In the genomic region with DNA sequence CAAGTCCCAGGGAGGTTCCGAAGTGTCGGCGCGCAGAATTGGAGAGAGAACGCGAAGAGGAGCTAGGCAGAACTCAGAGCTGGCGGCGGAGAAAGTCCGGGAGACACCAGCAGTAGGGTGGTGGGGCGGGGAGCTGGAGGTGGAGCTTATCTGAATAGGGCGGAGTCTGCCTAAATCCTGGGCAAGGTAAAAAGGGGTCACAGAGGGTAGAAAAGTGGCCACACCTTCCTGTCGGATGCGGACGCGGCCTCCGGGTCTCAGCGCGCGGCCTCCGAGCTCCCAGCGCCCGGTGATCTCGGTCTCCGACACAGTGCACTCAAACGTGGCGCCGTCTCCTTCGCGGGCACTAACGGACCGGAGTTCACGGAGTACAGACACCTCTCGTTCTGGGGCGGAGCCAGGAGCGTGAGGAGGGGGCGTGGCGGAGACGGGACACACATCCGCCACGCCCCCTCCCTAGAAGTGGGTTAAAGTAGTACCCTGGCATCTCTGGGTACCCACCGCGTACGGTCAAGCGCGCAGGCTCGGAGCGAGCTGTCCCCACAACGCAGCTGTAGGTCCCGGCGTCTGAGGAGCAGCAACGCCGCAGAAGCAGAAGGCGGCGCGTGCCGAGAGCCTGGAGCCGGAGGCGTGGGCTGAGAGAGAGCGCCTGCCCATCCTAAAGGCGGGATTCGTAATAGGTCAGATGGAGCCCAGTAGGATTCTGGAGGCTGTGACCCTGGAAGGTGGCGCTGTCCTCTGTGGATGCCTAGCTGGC, we compare ENCODE assay signal across 8 mouse cellular contexts. TPM values are rescaled to one million over a fixed set of nuclear protein-coding genes. Genes with fewer than 3 reads are reported as not detected.
DNase-seq lines count a peak whose midpoint lies in the region; ATAC-seq and TF ChIP-seq lines count a peak whose summit lies in the region.

No protein-coding gene starts in this region.

- peak overlapping the region; percentile 45 for H3K9ac ChIP-seq in kidney, embryonic 14.5 days (ENCODE audit: low read depth, low read length)
- H3K9ac ChIP-seq in liver, embryonic 15.5 days, result no peak overlapping the region; the same call in 1 of the 2 replicates
- H3K9ac ChIP-seq in neural tube, embryonic 11.5 days (ENCODE audit: low read length), result peak overlapping the region; percentile 18

- peak overlapping the region; percentile 61 for H3K4me3 ChIP-seq in heart, embryonic 10.5 days
- peak overlapping the region; percentile 52 for H3K4me3 ChIP-seq in kidney, embryonic 14.5 days (ENCODE audit: low read length)
- H3K4me3 ChIP-seq in liver, embryonic 15.5 days (replicated peaks), result peak overlapping the region; percentile 50
- peak overlapping the region; percentile 37 for H3K4me3 ChIP-seq in neural tube, embryonic 11.5 days (ENCODE audit: low read depth, low read length)
- peak overlapping the region; percentile 44 for H3K4me3 ChIP-seq in thymus, adult 2 months (ENCODE audit: control insufficient read depth, insufficient read depth, low read length)

- H3K4me2 ChIP-seq in kidney, embryonic 14.5 days (replicated peaks; ENCODE audit: low read depth, low read length), result peak overlapping the region; percentile 82
- peak overlapping the region; percentile 65 for H3K4me2 ChIP-seq in liver, embryonic 15.5 days
- H3K4me2 ChIP-seq in neural tube, embryonic 11.5 days (ENCODE audit: low read depth), result peak overlapping the region; percentile 58

- peaks cover 56% of the 10 kb centered on the region for H3K36me3 ChIP-seq in heart, embryonic 10.5 days
- H3K36me3 ChIP-seq in kidney, embryonic 14.5 days (ENCODE audit: control insufficient read depth, insufficient read depth, low read length), result peaks cover 23% of the 10 kb centered on the region
- 0 out of 2 replicates have a peak, but pooled peaks cover 3% of the 10 kb centered on the region for H3K36me3 ChIP-seq in liver, embryonic 15.5 days (replicated peaks)
- no peaks in the 10 kb centered on the region; the same call in 1 of the 2 replicates for H3K36me3 ChIP-seq in neural tube, embryonic 11.5 days (ENCODE audit: control insufficient read depth, insufficient read depth, low read length)
- no peaks in the 10 kb centered on the region for H3K36me3 ChIP-seq in thymus, adult 2 months (ENCODE audit: control insufficient read depth, insufficient read depth, low read length)

- H3K27ac ChIP-seq in heart, embryonic 10.5 days, result no peak overlapping the region; the same call in 1 of the 2 replicates
- H3K27ac ChIP-seq in kidney, embryonic 14.5 days (ENCODE audit: low read depth, low read length), result no peak overlapping the region
- no peak overlapping the region for H3K27ac ChIP-seq in liver, embryonic 15.5 days (replicated peaks)
- no peak overlapping the region for H3K27ac ChIP-seq in neural tube, embryonic 11.5 days (ENCODE audit: low read depth, low read length)
- no peak overlapping the region for H3K27ac ChIP-seq in thymus, adult 2 months (ENCODE audit: control insufficient read depth, insufficient read depth, low read length)

- 1% methylated on average over 62 of the region's 62 CpGs for WGBS in heart, embryonic 10.5 days
- WGBS in kidney, embryonic 14.5 days, result under 1% methylated on average over 62 of the region's 62 CpGs
- 1% methylated on average over 62 of the region's 62 CpGs for WGBS in liver, embryonic 15.5 days (ENCODE audit: insufficient replicate concordance)
- WGBS in neural tube, embryonic 11.5 days, result under 1% methylated on average over 62 of the region's 62 CpGs
- WGBS in thymus, adult 2 months, result 3% methylated on average over 62 of the region's 62 CpGs

- peak; percentile 80 for ATAC-seq in kidney, embryonic 14.5 days (ENCODE audit: low FRiP score, low TSS enrichment)
- peak; percentile 54 for ATAC-seq in liver, embryonic 15.5 days (ENCODE audit: insufficient read depth)
- peak; percentile 62; the same call in 1 of the 2 replicates for ATAC-seq in neural tube, embryonic 11.5 days (ENCODE audit: insufficient read depth, low FRiP score, low TSS enrichment)

- H3K9me3 ChIP-seq in heart, embryonic 10.5 days, result no peaks in the 10 kb centered on the region
- no peaks in the 10 kb centered on the region for H3K9me3 ChIP-seq in kidney, embryonic 14.5 days (ENCODE audit: control insufficient read depth, low read length)
- no peaks in the 10 kb centered on the region for H3K9me3 ChIP-seq in liver, embryonic 15.5 days (replicated peaks)
- no peaks in the 10 kb centered on the region for H3K9me3 ChIP-seq in neural tube, embryonic 11.5 days (ENCODE audit: control insufficient read depth, low read length)

- peaks cover 84% of the 10 kb centered on the region for H3K27me3 ChIP-seq in heart, embryonic 10.5 days (ENCODE audit: insufficient read depth, poor library complexity, severe bottlenecking)
- H3K27me3 ChIP-seq in kidney, embryonic 14.5 days (ENCODE audit: control insufficient read depth, insufficient read depth, low read length), result peaks cover 53% of the 10 kb centered on the region
- H3K27me3 ChIP-seq in liver, embryonic 15.5 days, result peaks cover 82% of the 10 kb centered on the region
- H3K27me3 ChIP-seq in neural tube, embryonic 11.5 days (ENCODE audit: control insufficient read depth, insufficient read depth, low read length), result peaks cover 45% of the 10 kb centered on the region
- H3K27me3 ChIP-seq in thymus, adult 2 months (ENCODE audit: control insufficient read depth, insufficient read depth, low read length), result peaks cover 12% of the 10 kb centered on the region; the same call in 1 of the 2 replicates

- no peak for TF ChIP-seq POLR2A in thymus, adult 2 months (IDR thresholded peaks at IDR 0.05; ENCODE audit: control insufficient read depth, extremely low read depth, insufficient read depth, low read length, poor library complexity)

- peaks cover 31% of the 10 kb centered on the region for H3K4me1 ChIP-seq in heart, embryonic 10.5 days
- peaks cover 4% of the 10 kb centered on the region; the same call in 1 of the 2 replicates for H3K4me1 ChIP-seq in kidney, embryonic 14.5 days (ENCODE audit: control insufficient read depth, insufficient read depth, low read length)
- H3K4me1 ChIP-seq in liver, embryonic 15.5 days (replicated peaks), result peaks cover 11% of the 10 kb centered on the region; the same call in 1 of the 2 replicates
- H3K4me1 ChIP-seq in neural tube, embryonic 11.5 days (ENCODE audit: control insufficient read depth, insufficient read depth, low read length), result peaks cover 9% of the 10 kb centered on the region; the same call in 1 of the 2 replicates
- H3K4me1 ChIP-seq in thymus, adult 2 months (replicated peaks; ENCODE audit: control insufficient read depth, insufficient read depth, low read length), result peaks cover 6% of the 10 kb centered on the region; the same call in 1 of the 2 replicates

- peak; percentile 52 for DNase-seq in layer of hippocampus, adult 11-12 months (ENCODE audit: low spot score)
- DNase-seq in layer of hippocampus, adult 9-10 months (ENCODE audit: low spot score), result no peak
- peak; percentile 82 to 88 for DNase-seq in cerebellum, postnatal 25 days
- peak; percentile 91 for DNase-seq in heart, embryonic 10.5 days (ENCODE audit: low spot score)
- DNase-seq in neural tube, embryonic 11.5 days (ENCODE audit: low spot score), result peak; percentile 80
- DNase-seq in thymus, adult 2 months, result peak; percentile 70

- no peak for TF ChIP-seq CTCF in thymus, adult 2 months (IDR thresholded peaks at IDR 0.05; ENCODE audit: borderline replicate concordance, control insufficient read depth, extremely low read depth, insufficient read depth, low read length, poor library complexity)

RNA-seq across cellular contexts. Expression of a gene that starts 8.3 kb away (rescaled TPM):
- polyA plus RNA-seq in heart, embryonic 10.5 days (2016; fragmentation: Nextera tagmentation; extraction: Ambion mirVana), result 0.36 and 0.39 TPM in 2 replicates
- polyA plus RNA-seq in kidney, embryonic 14.5 days (2014; fragmentation: Nextera tagmentation; extraction: Ambion mirVana), result 0.62 and 1.1 TPM in 2 replicates
- 0.06 and 0.15 TPM in 2 replicates for polyA plus RNA-seq in liver, embryonic 15.5 days (2015; fragmentation: Nextera tagmentation; extraction: Ambion mirVana)
- 12.3 and 13.7 TPM in 2 replicates for polyA plus RNA-seq in neural tube, embryonic 11.5 days (2014; fragmentation: Nextera tagmentation; extraction: Ambion mirVana)
- 3.0 and 3.5 TPM in 2 replicates for polyA plus RNA-seq in thymus, adult 2 months (2012; rRNA removed)

RNA-seq across cellular contexts. Expression of a gene that starts 8.5 kb away (rescaled TPM):
- 30.8 and 30.9 TPM in 2 replicates for polyA plus RNA-seq in heart, embryonic 10.5 days (2016; fragmentation: Nextera tagmentation; extraction: Ambion mirVana)
- 37.1 and 41.4 TPM in 2 replicates for polyA plus RNA-seq in kidney, embryonic 14.5 days (2014; fragmentation: Nextera tagmentation; extraction: Ambion mirVana)
- polyA plus RNA-seq in liver, embryonic 15.5 days (2015; fragmentation: Nextera tagmentation; extraction: Ambion mirVana), result 4.0 and 4.3 TPM in 2 replicates
- polyA plus RNA-seq in neural tube, embryonic 11.5 days (2014; fragmentation: Nextera tagmentation; extraction: Ambion mirVana), result 27.1 and 27.2 TPM in 2 replicates
- 38.7 and 43.7 TPM in 2 replicates for polyA plus RNA-seq in thymus, adult 2 months (2012; rRNA removed)

RNA-seq across cellular contexts. Expression of a gene that starts 18.7 kb away (rescaled TPM):
- polyA plus RNA-seq in heart, embryonic 10.5 days (2016; fragmentation: Nextera tagmentation; extraction: Ambion mirVana), result 103 and 107 TPM in 2 replicates
- 79.8 and 83.2 TPM in 2 replicates for polyA plus RNA-seq in kidney, embryonic 14.5 days (2014; fragmentation: Nextera tagmentation; extraction: Ambion mirVana)
- 7.3 and 9.4 TPM in 2 replicates for polyA plus RNA-seq in liver, embryonic 15.5 days (2015; fragmentation: Nextera tagmentation; extraction: Ambion mirVana)
- polyA plus RNA-seq in neural tube, embryonic 11.5 days (2014; fragmentation: Nextera tagmentation; extraction: Ambion mirVana), result 44.8 and 48.3 TPM in 2 replicates
- polyA plus RNA-seq in thymus, adult 2 months (2012; rRNA removed), result 17.9 and 23.1 TPM in 2 replicates

RNA-seq across cellular contexts. Expression of a gene that starts 19.3 kb away (rescaled TPM):
- 7.8 and 8.2 TPM in 2 replicates for polyA plus RNA-seq in heart, embryonic 10.5 days (2016; fragmentation: Nextera tagmentation; extraction: Ambion mirVana)
- polyA plus RNA-seq in kidney, embryonic 14.5 days (2014; fragmentation: Nextera tagmentation; extraction: Ambion mirVana), result 2.7 and 3.0 TPM in 2 replicates
- 0.66 and 0.67 TPM in 2 replicates for polyA plus RNA-seq in liver, embryonic 15.5 days (2015; fragmentation: Nextera tagmentation; extraction: Ambion mirVana)
- polyA plus RNA-seq in neural tube, embryonic 11.5 days (2014; fragmentation: Nextera tagmentation; extraction: Ambion mirVana), result 2.3 and 2.6 TPM in 2 replicates
- polyA plus RNA-seq in thymus, adult 2 months (2012; rRNA removed), result 9.6 and 19.9 TPM in 2 replicates

RNA-seq across cellular contexts. Expression of a gene that starts 33.7 kb away (rescaled TPM):
- polyA plus RNA-seq in heart, embryonic 10.5 days (2016; fragmentation: Nextera tagmentation; extraction: Ambion mirVana), result 20.2 and 22.3 TPM in 2 replicates
- 15.3 and 22.0 TPM in 2 replicates for polyA plus RNA-seq in kidney, embryonic 14.5 days (2014; fragmentation: Nextera tagmentation; extraction: Ambion mirVana)
- polyA plus RNA-seq in liver, embryonic 15.5 days (2015; fragmentation: Nextera tagmentation; extraction: Ambion mirVana), result 5.1 and 6.6 TPM in 2 replicates
- polyA plus RNA-seq in neural tube, embryonic 11.5 days (2014; fragmentation: Nextera tagmentation; extraction: Ambion mirVana), result 20.6 and 20.9 TPM in 2 replicates
- polyA plus RNA-seq in thymus, adult 2 months (2012; rRNA removed), result 73.2 and 93.0 TPM in 2 replicates
